Mouse (Mus musculus) thymus, adult 2 months (tissue): ENCODE results near the gene Dhrs2.

Experiments
- CTCF ChIP-seq: fragments of 200-500 bp; IDR thresholded peaks from 2 replicates; pipeline ENCODE4 v1.5.1; 2012; ENCODE audit warnings: mild to moderate bottlenecking, control low read depth, low read length, moderate library complexity, borderline replicate concordance; ENCODE audit not compliant: control insufficient read depth, poor library complexity, insufficient read depth; ENCODE audit errors: extremely low read depth
- POLR2A ChIP-seq: fragments of 200-500 bp; IDR thresholded peaks from 2 replicates; pipeline ENCODE4 v1.6.1; 2012; ENCODE audit warnings: mild to moderate bottlenecking, low read length, control low read depth, moderate library complexity; ENCODE audit not compliant: control insufficient read depth, poor library complexity, insufficient read depth; ENCODE audit errors: extremely low read depth

- TF ChIP-seq CTCF: no peak
- TF ChIP-seq POLR2A: no peak
These were observed 27.8 kb upstream of the Dhrs2 start for GRCm38 (mm10) chr14:55193876-55194635.
